Mouse (Mus musculus): ENCODE results near the gene Togaram2. TPM values are rescaled to one million over a fixed set of nuclear protein-coding genes. Genes with fewer than 3 reads are reported as not detected.
A peak's percentile ranks its signal among the peaks of the same experiment; 100 is the strongest.
"Not testable (repeated sequence)": the region's sequence is repeated elsewhere in the genome, so short reads cannot be mapped to it uniquely, and the experiment has no call there.

Gene Togaram2
- polyA plus RNA-seq (2012; rRNA removed), result 0.04 and 0.06 TPM in 2 replicates

DNA sequence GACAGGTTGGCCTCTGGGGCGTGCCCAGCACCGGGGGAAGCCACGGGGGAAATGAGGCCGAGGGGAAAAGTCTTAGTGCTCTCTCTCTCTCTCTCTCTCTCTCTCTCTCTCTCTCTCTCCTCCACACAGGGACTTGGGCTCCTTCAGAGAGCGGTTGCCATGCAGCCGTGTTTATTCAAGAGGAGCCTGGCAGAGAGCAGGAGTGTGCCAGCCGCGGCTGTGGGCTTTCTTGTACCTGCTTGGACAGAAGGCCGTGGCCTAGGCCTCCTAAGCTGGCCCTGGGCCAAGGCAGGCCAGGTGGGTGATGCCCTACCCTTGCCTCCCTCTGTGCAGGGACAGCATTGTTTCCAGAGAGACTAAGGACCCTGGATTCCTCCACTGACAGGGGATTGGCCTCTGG, at the start of gene Togaram2:
Gene Togaram2, plus strand, starts transcription at position 170 of the 400 bp plus-strand sequence.
- no peaks in the 10 kb centered on the region for H3K27me3 ChIP-seq (replicated peaks; ENCODE audit: control insufficient read depth, insufficient read depth, low read length)
- 55% methylated on average over 9 of the region's 9 CpGs for WGBS
- no peak within 1 kb of the TSS for H3K27ac ChIP-seq (ENCODE audit: insufficient read depth, low read depth, low read length)
- H3K4me3 ChIP-seq (ENCODE audit: insufficient read depth, low read depth, low read length), result no peak within 1 kb of the TSS
- DNase-seq, result no peak
- TF ChIP-seq CTCF (conservative IDR thresholded peaks at IDR 0.05; ENCODE audit: insufficient read depth, insufficient read length, low read depth, low read length), result no peak
- TF ChIP-seq POLR2A (IDR thresholded peaks at IDR 0.05; ENCODE audit: low read depth, low read length), result no peak
- H3K36me3 ChIP-seq (ENCODE audit: control insufficient read depth, insufficient read depth, low read length), result no peaks in the 10 kb centered on the region
- no peaks in the 10 kb centered on the region for H3K4me1 ChIP-seq (ENCODE audit: control insufficient read depth, insufficient read depth, low read length)

DNA sequence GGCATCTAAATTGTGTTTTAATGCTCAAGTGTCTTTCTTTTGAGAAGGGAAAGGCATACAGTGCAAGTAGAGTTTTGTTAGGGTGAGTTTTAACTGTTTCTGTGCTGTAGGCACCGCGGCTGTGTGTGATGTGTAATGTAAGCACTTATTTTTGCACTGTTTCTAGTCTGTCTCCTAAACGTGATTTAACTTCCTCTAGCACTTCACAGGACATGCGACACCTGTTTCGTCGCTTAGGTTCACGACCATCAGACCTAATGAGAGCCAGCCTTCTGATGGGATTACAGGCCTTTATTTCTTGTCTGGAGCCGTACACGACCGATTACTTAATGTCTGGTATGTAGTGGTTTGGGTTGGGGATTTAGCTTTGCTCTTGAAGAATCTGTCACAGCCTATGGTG, 41.3 kb upstream of the Togaram2 start:
- H3K4me1 ChIP-seq (ENCODE audit: control insufficient read depth, insufficient read depth, low read length), result no peaks in the 10 kb centered on the region
- no peaks in the 10 kb centered on the region for H3K27me3 ChIP-seq (replicated peaks; ENCODE audit: control insufficient read depth, insufficient read depth, low read length)
- no peak for DNase-seq
- H3K4me3 ChIP-seq (ENCODE audit: insufficient read depth, low read depth, low read length), result no peak overlapping the region
- no peak overlapping the region for H3K27ac ChIP-seq (ENCODE audit: insufficient read depth, low read depth, low read length)
- peaks cover 6% of the 10 kb centered on the region; the same call in 1 of the 2 replicates for H3K36me3 ChIP-seq (ENCODE audit: control insufficient read depth, insufficient read depth, low read length)
- WGBS, result 58% methylated on average over 10 of the region's 10 CpGs
- no peak for TF ChIP-seq CTCF (conservative IDR thresholded peaks at IDR 0.05; ENCODE audit: insufficient read depth, insufficient read length, low read depth, low read length)
- no peak for TF ChIP-seq POLR2A (IDR thresholded peaks at IDR 0.05; ENCODE audit: low read depth, low read length)

DNA sequence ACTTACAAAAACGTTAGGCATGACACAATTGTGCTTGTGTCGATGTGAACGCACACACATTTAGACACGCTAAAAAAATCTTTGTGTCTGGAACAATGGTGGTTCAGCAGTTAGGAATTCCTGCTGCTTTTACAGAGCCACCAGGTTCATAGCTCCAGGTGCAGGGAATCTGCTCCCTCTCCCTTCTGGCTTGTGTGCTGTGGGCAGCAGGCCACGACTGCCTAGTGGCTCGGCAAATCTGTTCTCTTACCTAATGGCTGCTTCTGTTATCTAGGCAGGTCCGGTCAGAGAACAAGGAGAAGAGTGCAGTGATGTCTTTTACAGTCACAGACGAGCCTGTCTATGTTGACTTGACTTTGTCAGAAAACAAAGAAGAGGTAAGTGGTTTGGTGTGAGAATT, 39.7 kb upstream of the Togaram2 start:
- no peak overlapping the region for H3K27ac ChIP-seq (ENCODE audit: insufficient read depth, low read depth, low read length)
- 80% methylated on average over 8 of the region's 8 CpGs for WGBS
- TF ChIP-seq POLR2A (IDR thresholded peaks at IDR 0.05; ENCODE audit: low read depth, low read length) (no peak), CTCF (conservative IDR thresholded peaks at IDR 0.05; ENCODE audit: insufficient read depth, insufficient read length, low read depth, low read length) (no peak)
- no peak overlapping the region for H3K4me3 ChIP-seq (ENCODE audit: insufficient read depth, low read depth, low read length)
- H3K36me3 ChIP-seq (ENCODE audit: control insufficient read depth, insufficient read depth, low read length), result peaks cover 5% of the 10 kb centered on the region; the same call in 1 of the 2 replicates
- no peaks in the 10 kb centered on the region for H3K27me3 ChIP-seq (replicated peaks; ENCODE audit: control insufficient read depth, insufficient read depth, low read length)
- no peak for DNase-seq
- H3K4me1 ChIP-seq (ENCODE audit: control insufficient read depth, insufficient read depth, low read length), result 0 out of 2 replicates have a peak, but pooled peaks cover 5% of the 10 kb centered on the region

DNA sequence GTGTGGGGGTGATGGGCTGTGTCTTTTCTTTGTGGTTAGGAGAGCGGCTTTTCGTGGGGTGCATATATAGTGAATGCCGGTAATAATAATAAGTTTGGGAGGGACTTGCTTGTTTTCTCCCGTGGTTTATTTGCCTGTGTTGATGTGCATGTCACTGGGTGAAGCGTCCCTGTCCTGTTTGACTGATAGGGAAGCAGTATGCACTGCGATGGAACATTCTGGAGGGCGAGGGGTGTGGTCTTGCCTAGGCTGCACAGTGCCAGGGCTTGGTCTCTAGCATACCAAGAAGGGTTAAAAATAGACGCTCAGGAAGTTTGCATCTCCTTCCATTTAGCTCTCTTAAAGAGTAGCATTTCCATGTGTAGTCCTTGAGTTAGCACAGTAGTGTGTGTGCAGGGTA, 36.3 kb upstream of the Togaram2 start:
- Histone ChIP-seq H3K27me3 (replicated peaks; ENCODE audit: control insufficient read depth, insufficient read depth, low read length) (no peaks in the 10 kb centered on the region), H3K27ac (ENCODE audit: insufficient read depth, low read depth, low read length) (no peak overlapping the region), H3K36me3 (ENCODE audit: control insufficient read depth, insufficient read depth, low read length) (peaks cover 3% of the 10 kb centered on the region; the same call in 1 of the 2 replicates), H3K4me3 (ENCODE audit: insufficient read depth, low read depth, low read length) (no peak overlapping the region), H3K4me1 (ENCODE audit: control insufficient read depth, insufficient read depth, low read length) (0 out of 2 replicates have a peak, but pooled peaks cover 5% of the 10 kb centered on the region)
- TF ChIP-seq CTCF (conservative IDR thresholded peaks at IDR 0.05; ENCODE audit: insufficient read depth, insufficient read length, low read depth, low read length) (no peak), POLR2A (IDR thresholded peaks at IDR 0.05; ENCODE audit: low read depth, low read length) (no peak)
- DNase-seq, result no peak
- 94% methylated on average over 8 of the region's 8 CpGs for WGBS

DNA sequence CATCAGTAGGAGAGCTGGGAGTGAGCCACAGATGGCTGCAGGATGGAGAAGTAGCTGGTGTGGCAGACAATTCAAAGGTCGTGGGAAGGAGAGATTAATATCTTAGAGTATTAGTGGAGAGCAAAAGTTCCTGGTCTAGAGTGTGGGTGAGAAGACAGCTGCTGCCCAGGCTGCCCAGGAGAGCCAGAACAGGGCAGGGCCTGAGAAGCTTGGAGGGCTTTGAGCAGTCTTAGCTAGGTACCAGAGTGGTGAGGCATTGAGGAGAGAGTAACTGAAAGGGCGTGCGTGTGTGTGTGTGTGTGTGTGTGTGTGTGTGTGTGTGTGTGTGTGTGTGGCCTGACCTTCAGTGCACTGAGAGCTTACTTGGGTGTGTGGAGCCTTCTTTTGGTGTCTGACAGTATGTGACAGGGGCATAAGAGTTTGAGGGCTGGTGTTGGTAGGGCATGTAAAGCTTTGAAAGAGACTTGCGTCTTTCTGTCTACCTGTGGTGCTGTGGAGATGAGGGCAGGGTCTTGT, 35.3 kb upstream of the Togaram2 start:
- TF ChIP-seq POLR2A (IDR thresholded peaks at IDR 0.05; ENCODE audit: low read depth, low read length), result no peak
- no peak for TF ChIP-seq CTCF (conservative IDR thresholded peaks at IDR 0.05; ENCODE audit: insufficient read depth, insufficient read length, low read depth, low read length)
- Histone ChIP-seq H3K36me3 (ENCODE audit: control insufficient read depth, insufficient read depth, low read length) (peaks cover 5% of the 10 kb centered on the region), H3K27ac (ENCODE audit: insufficient read depth, low read depth, low read length) (no peak overlapping the region), H3K4me3 (ENCODE audit: insufficient read depth, low read depth, low read length) (no peak overlapping the region), H3K4me1 (ENCODE audit: control insufficient read depth, insufficient read depth, low read length) (0 out of 2 replicates have a peak, but pooled peaks cover 5% of the 10 kb centered on the region), H3K27me3 (replicated peaks; ENCODE audit: control insufficient read depth, insufficient read depth, low read length) (no peaks in the 10 kb centered on the region)
- WGBS, result 77% methylated on average over 4 of the region's 4 CpGs
- no peak for DNase-seq

DNA sequence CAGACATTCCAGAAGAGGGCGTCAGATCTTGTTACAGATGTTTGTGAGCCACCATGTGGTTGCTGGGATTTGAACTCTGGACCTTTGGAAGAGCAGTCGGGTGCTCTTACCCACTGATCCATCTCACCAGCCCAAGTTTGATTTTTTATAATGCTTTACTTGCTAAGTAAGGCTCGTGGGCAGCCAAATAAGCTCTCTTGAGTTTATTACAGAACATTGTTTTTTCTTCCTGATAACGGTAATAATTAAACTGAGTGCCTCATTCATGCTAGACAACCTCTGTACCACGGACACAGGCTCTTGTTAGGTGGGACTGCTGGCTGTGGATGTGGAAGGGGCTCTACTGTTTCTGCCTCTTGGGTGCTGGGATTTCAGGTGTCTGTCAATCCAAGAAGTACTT, 34.0 kb upstream of the Togaram2 start:
- H3K27ac ChIP-seq (ENCODE audit: insufficient read depth, low read depth, low read length); H3K4me1 ChIP-seq (ENCODE audit: control insufficient read depth, insufficient read depth, low read length); H3K36me3 ChIP-seq (ENCODE audit: control insufficient read depth, insufficient read depth, low read length); H3K27me3 ChIP-seq (replicated peaks; ENCODE audit: control insufficient read depth, insufficient read depth, low read length); H3K4me3 ChIP-seq (ENCODE audit: insufficient read depth, low read depth, low read length): not testable (repeated sequence)
- 38% methylated on average over 5 of the region's 5 CpGs for WGBS
- peak; percentile 52 for DNase-seq

DNA sequence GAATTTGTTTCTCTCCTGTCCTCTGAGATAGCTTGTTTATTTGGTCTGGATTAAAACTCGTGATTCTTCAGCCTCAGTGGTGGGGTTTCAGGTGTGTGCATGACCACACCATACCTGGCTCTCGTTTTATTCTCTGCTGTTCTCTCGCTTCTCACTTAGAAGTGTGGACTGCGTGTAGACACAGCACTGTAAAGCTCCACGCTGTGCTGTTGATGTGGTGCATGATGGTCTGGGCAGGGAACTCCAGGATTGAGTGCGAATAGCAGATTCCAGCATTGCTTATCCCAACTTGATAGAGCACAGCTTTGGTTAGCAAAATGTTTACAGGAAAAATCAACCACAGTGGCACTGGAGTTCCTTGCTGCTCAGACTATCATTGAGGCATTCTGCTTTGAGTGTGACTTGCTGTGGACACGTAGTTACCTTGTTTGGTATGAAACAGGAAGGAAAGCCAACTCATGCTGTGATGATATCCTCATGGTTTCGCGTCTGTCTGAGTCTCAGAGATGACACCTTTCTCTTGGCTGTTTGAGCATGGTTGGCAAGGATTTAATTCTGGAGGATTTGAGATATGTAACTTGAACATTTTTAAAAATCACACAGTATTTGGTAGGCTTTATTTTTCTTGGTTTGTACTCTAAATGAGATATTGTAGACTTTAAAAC, 32.5 kb upstream of the Togaram2 start:
- Histone ChIP-seq H3K36me3 (ENCODE audit: control insufficient read depth, insufficient read depth, low read length) (peaks cover 9% of the 10 kb centered on the region), H3K27me3 (replicated peaks; ENCODE audit: control insufficient read depth, insufficient read depth, low read length) (no peaks in the 10 kb centered on the region), H3K27ac (ENCODE audit: insufficient read depth, low read depth, low read length) (no peak overlapping the region), H3K4me3 (ENCODE audit: insufficient read depth, low read depth, low read length) (no peak overlapping the region), H3K4me1 (ENCODE audit: control insufficient read depth, insufficient read depth, low read length) (0 out of 2 replicates have a peak, but pooled peaks cover 5% of the 10 kb centered on the region)
- 91% methylated on average over 9 of the region's 9 CpGs for WGBS
- TF ChIP-seq POLR2A (IDR thresholded peaks at IDR 0.05; ENCODE audit: low read depth, low read length), result no peak
- no peak for TF ChIP-seq CTCF (conservative IDR thresholded peaks at IDR 0.05; ENCODE audit: insufficient read depth, insufficient read length, low read depth, low read length)
- no peak for DNase-seq
